Mouse (Mus musculus) heart, embryonic 16.5 days (tissue): ENCODE results near the gene Cfap54. TPM values are rescaled to one million over a fixed set of nuclear protein-coding genes. Genes with fewer than 3 reads are reported as not detected.

ENCODE experiments used
- ATAC-seq: fragments of 200-750 bp; cut with Nextera tagmentation; replicated peaks from 2 replicates; pipeline ENCODE4 v1.8.0; 2017; ENCODE audit warnings: moderate number of reproducible peaks; ENCODE audit not compliant: insufficient read depth, low FRiP score; ENCODE audit errors: extremely low read depth
- H3K27ac ChIP-seq: fragments of 300-500 bp; sonication (generic); 2 replicates; pipeline ENCODE4 v1.5.1; 2014; ENCODE audit warnings: mild to moderate bottlenecking, low read length, control low read depth, moderate library complexity
- H3K27me3 ChIP-seq: fragments of 300-500 bp; sonication (generic); 2 replicates; pipeline ENCODE4 v1.6.1; 2014; ENCODE audit warnings: low read length, mixed read lengths; ENCODE audit not compliant: control insufficient read depth, insufficient read depth
- H3K36me3 ChIP-seq: fragments of 300-500 bp; sonication (generic); 2 replicates; pipeline ENCODE4 v1.6.1; 2014; ENCODE audit not compliant: control insufficient read depth, insufficient read depth
- H3K4me1 ChIP-seq: fragments of 300-500 bp; sonication (generic); 2 replicates; pipeline ENCODE4 v1.6.1; 2014; ENCODE audit warnings: low read length, mixed read lengths; ENCODE audit not compliant: control insufficient read depth, insufficient read depth
- H3K4me2 ChIP-seq: fragments of 300-500 bp; sonication (generic); 2 replicates; pipeline ENCODE4 v1.6.1; 2014; ENCODE audit warnings: low read depth, mild to moderate bottlenecking, control low read depth, low read length
- H3K4me3 ChIP-seq: fragments of 300-500 bp; sonication (generic); 2 replicates; pipeline ENCODE4 v1.5.1; 2014; ENCODE audit warnings: mild to moderate bottlenecking, control low read depth, low read length
- H3K9ac ChIP-seq: fragments of 300-500 bp; sonication (generic); 2 replicates; pipeline ENCODE4 v1.6.1; 2014; ENCODE audit warnings: low read length, control low read depth
- H3K9me3 ChIP-seq: fragments of 300-500 bp; sonication (generic); replicated peaks from 2 replicates; pipeline ENCODE4 v1.6.1; 2016; ENCODE audit warnings: low read length; ENCODE audit not compliant: control insufficient read depth
- WGBS: fragments of 180-500 bp; shearing (Covaris S2); extraction: QIAGEN DNeasy Blood & Tissue Kit; methylation state at CpG from one replicate; pipeline ENCODE4 v1.1.7; 2014; 5-methylcytosine and 5-hydroxymethylcytosine counted together
- polyA plus RNA-seq: library from polyadenylated mRNA; unstranded; fragments of >200 nt; fragmentation: Nextera tagmentation; extraction: Ambion mirVana; gene quantifications from 2 replicates; pipeline ENCODE4 v1.2.1, GENCODE M21; 2015

Cfap54 gene
- polyA plus RNA-seq, 1 experiment from 2014 or later, result 0.25 TPM

- ATAC-seq, result no peak
- Histone ChIP-seq H3K4me1 (no peaks in the 10 kb centered on the region), H3K36me3 (no peaks in the 10 kb centered on the region), H3K27me3 (no peaks in the 10 kb centered on the region), H3K9me3 (no peaks in the 10 kb centered on the region), H3K4me2 (no peak overlapping the region), H3K9ac (no peak overlapping the region), H3K27ac (no peak overlapping the region), H3K4me3 (no peak overlapping the region)
- 46% methylated on average over 5 of the region's 5 CpGs for WGBS
Measured at GRCm38 (mm10) chr10:92818190-92818589, 263.2 kb downstream of the Cfap54 start.

GRCm38 (mm10) chr10:92816903-92817302, 264.5 kb downstream of the Cfap54 start:
- H3K9ac ChIP-seq, result no peak overlapping the region
- H3K4me3 ChIP-seq, result no peak overlapping the region
- H3K27me3 ChIP-seq, result no peaks in the 10 kb centered on the region
- H3K36me3 ChIP-seq, result no peaks in the 10 kb centered on the region
- no peak overlapping the region for H3K27ac ChIP-seq
- 81% methylated on average over 5 of the region's 5 CpGs for WGBS
- H3K9me3 ChIP-seq, result no peaks in the 10 kb centered on the region
- ATAC-seq, result no peak
- H3K4me2 ChIP-seq, result no peak overlapping the region
- no peaks in the 10 kb centered on the region for H3K4me1 ChIP-seq

- 81% methylated on average over 9 of the region's 9 CpGs for WGBS
- Histone ChIP-seq H3K9me3 (0 out of 2 replicates have a peak, but pooled peaks cover 4% of the 10 kb centered on the region), H3K4me1 (no peaks in the 10 kb centered on the region), H3K36me3 (no peaks in the 10 kb centered on the region), H3K27me3 (no peaks in the 10 kb centered on the region), H3K4me2 (no peak overlapping the region), H3K27ac (no peak overlapping the region), H3K4me3 (no peak overlapping the region), H3K9ac (no peak overlapping the region)
- ATAC-seq, result no peak
Measured at GRCm38 (mm10) chr10:92810894-92811293, 270.5 kb downstream of the Cfap54 start.

DNA sequence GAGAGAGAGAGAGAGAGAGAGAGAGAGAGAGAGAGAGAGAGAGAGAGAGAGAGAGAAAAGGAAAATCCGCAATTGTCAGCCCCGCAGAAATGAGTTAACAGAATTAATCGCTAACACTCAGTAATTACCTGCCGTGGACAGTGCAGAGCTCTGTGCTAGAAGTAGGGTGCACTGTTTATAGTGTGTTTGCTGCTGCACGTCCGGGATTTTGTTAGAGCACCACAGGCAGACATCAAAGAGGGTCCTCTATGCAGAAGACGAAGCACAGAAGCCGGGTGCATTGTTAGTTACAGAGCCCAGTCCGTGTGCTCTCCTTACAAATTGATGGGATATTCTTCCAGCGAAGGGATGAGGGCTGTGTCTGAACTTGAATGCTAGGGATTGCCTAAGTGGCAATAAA, 289.5 kb downstream of the Cfap54 start:
- Histone ChIP-seq H3K4me3 (no peak overlapping the region), H3K4me1 (no peaks in the 10 kb centered on the region), H3K27ac (no peak overlapping the region), H3K9me3 (no peaks in the 10 kb centered on the region), H3K27me3 (no peaks in the 10 kb centered on the region), H3K4me2 (no peak overlapping the region), H3K36me3 (no peaks in the 10 kb centered on the region), H3K9ac (no peak overlapping the region)
- no peak for ATAC-seq
- 76% methylated on average over 10 of the region's 10 CpGs for WGBS

DNA sequence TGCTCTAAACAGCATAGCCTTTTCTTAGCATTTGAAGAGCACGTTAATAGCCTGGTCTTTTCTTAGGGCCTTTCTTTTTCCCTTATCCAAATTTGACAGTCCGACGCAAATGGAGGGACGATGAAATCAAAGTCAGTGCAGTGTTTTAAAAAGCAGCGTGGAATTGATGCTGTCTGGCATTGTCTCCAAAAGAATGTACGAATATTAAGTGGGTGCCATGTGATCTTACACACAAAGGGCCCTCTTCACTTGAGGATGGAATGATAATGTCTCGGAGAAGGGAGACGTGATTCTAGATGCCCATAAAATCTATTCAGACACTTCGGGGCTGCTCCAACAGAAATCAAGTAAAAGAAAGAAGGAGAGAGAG, 289.9 kb downstream of the Cfap54 start:
- H3K4me1 ChIP-seq, result no peaks in the 10 kb centered on the region
- H3K27me3 ChIP-seq, result no peaks in the 10 kb centered on the region
- H3K9ac ChIP-seq, result no peak overlapping the region
- no peak overlapping the region for H3K4me3 ChIP-seq
- WGBS, result 61% methylated on average over 9 of the region's 9 CpGs
- no peak overlapping the region for H3K27ac ChIP-seq
- H3K9me3 ChIP-seq, result no peaks in the 10 kb centered on the region
- no peak for ATAC-seq
- H3K36me3 ChIP-seq, result no peaks in the 10 kb centered on the region
- H3K4me2 ChIP-seq, result no peak overlapping the region

- Histone ChIP-seq H3K9me3 (no peaks in the 10 kb centered on the region), H3K4me3 (no peak overlapping the region), H3K27ac (no peak overlapping the region), H3K4me2 (no peak overlapping the region), H3K27me3 (no peaks in the 10 kb centered on the region), H3K9ac (no peak overlapping the region), H3K36me3 (no peaks in the 10 kb centered on the region), H3K4me1 (no peaks in the 10 kb centered on the region)
- 73% methylated on average over 7 of the region's 7 CpGs for WGBS
- ATAC-seq, result no peak
Measured at GRCm38 (mm10) chr10:92790893-92791530, 290.4 kb downstream of the Cfap54 start.

- H3K27ac ChIP-seq, result no peak overlapping the region
- H3K4me2 ChIP-seq, result no peak overlapping the region
- no peak for ATAC-seq
- H3K9me3 ChIP-seq, result no peaks in the 10 kb centered on the region
- no peak overlapping the region for H3K9ac ChIP-seq
- H3K36me3 ChIP-seq, result no peaks in the 10 kb centered on the region
- no peaks in the 10 kb centered on the region for H3K4me1 ChIP-seq
- H3K4me3 ChIP-seq, result no peak overlapping the region
- 76% methylated on average over 2 of the region's 2 CpGs for WGBS
- H3K27me3 ChIP-seq, result no peaks in the 10 kb centered on the region
Measured at GRCm38 (mm10) chr10:92790247-92790646, 291.2 kb downstream of the Cfap54 start.

GRCm38 (mm10) chr10:92788410-92789096, 292.9 kb downstream of the Cfap54 start:
- H3K4me3 ChIP-seq, result no peak overlapping the region
- H3K27me3 ChIP-seq, result no peaks in the 10 kb centered on the region
- no peak for ATAC-seq
- no peak overlapping the region for H3K4me2 ChIP-seq
- no peak overlapping the region for H3K27ac ChIP-seq
- H3K4me1 ChIP-seq, result no peaks in the 10 kb centered on the region
- 53% methylated on average over 13 of the region's 13 CpGs for WGBS
- no peaks in the 10 kb centered on the region for H3K36me3 ChIP-seq
- no peaks in the 10 kb centered on the region for H3K9me3 ChIP-seq
- H3K9ac ChIP-seq, result no peak overlapping the region

- no peak overlapping the region for H3K27ac ChIP-seq
- H3K4me2 ChIP-seq, result no peak overlapping the region
- no peak for ATAC-seq
- H3K9me3 ChIP-seq, result no peaks in the 10 kb centered on the region
- H3K27me3 ChIP-seq, result no peaks in the 10 kb centered on the region
- H3K36me3 ChIP-seq, result no peaks in the 10 kb centered on the region
- no peak overlapping the region for H3K4me3 ChIP-seq
- 85% methylated on average over 5 of the region's 5 CpGs for WGBS
- no peaks in the 10 kb centered on the region for H3K4me1 ChIP-seq
- no peak overlapping the region for H3K9ac ChIP-seq
Measured at GRCm38 (mm10) chr10:92782691-92783090, 298.7 kb downstream of the Cfap54 start.
